Mouse (Mus musculus) midbrain, postnatal 0 days (tissue): ENCODE results near the gene Krtap22-2. TPM values are rescaled to one million over a fixed set of nuclear protein-coding genes. Genes with fewer than 3 reads are reported as not detected.
"Not testable (repeated sequence)": the region's sequence is repeated elsewhere in the genome, so short reads cannot be mapped to it uniquely, and the experiment has no call there.

Experiments used
- ATAC-seq: fragments of 200-750 bp; cut with Nextera tagmentation; 2 replicates; pipeline ENCODE4 v1.8.0; 2017; ENCODE audit warnings: moderate number of reproducible peaks, mild to moderate bottlenecking, moderate TSS enrichment, moderate library complexity; ENCODE audit not compliant: low FRiP score
- DNase-seq: peaks from one replicate; pipeline ENCODE4 v3.0.0-alpha.2; 2015; ENCODE audit warnings: low spot score
- H3K27ac ChIP-seq: fragments of 300-500 bp; sonication (generic); 2 replicates; pipeline ENCODE4 v1.5.1; 2014; ENCODE audit warnings: low read depth, mild to moderate bottlenecking, low read length, mixed read lengths
- H3K27me3 ChIP-seq: fragments of 300-500 bp; sonication (generic); 2 replicates; pipeline ENCODE4 v1.6.1; 2014; ENCODE audit warnings: low read length, control low read depth, mixed read lengths; ENCODE audit not compliant: insufficient read depth
- H3K36me3 ChIP-seq: fragments of 300-500 bp; sonication (generic); 2 replicates; pipeline ENCODE4 v1.6.1; 2014; ENCODE audit warnings: low read length, control low read depth, mixed read lengths; ENCODE audit not compliant: insufficient read depth
- H3K4me1 ChIP-seq: fragments of 300-500 bp; sonication (generic); 2 replicates; pipeline ENCODE4 v1.6.1; 2014; ENCODE audit warnings: mild to moderate bottlenecking, control low read depth, antibody characterized with exemption, low read length, mixed read lengths; ENCODE audit not compliant: insufficient read depth
- H3K4me2 ChIP-seq: fragments of 300-500 bp; sonication (generic); 2 replicates; pipeline ENCODE4 v1.6.1; 2014; ENCODE audit warnings: low read depth, mild to moderate bottlenecking, low read length, mixed read lengths; ENCODE audit not compliant: poor library complexity, severe bottlenecking
- H3K4me3 ChIP-seq: fragments of 300-500 bp; sonication (generic); 2 replicates; pipeline ENCODE4 v1.5.1; 2014; ENCODE audit warnings: low read depth, mild to moderate bottlenecking, low read length, moderate library complexity
- H3K9ac ChIP-seq: fragments of 300-500 bp; sonication (generic); replicated peaks from 2 replicates; pipeline ENCODE4 v1.6.1; 2014; ENCODE audit warnings: mild to moderate bottlenecking, low read length, moderate library complexity, mixed read lengths; ENCODE audit not compliant: poor library complexity, severe bottlenecking
- H3K9me3 ChIP-seq: fragments of 300-500 bp; sonication (generic); 2 replicates; pipeline ENCODE4 v1.6.1; 2016; ENCODE audit warnings: low read length, control low read depth
- CTCF ChIP-seq: IDR thresholded peaks from 2 replicates; pipeline ENCODE4 v1.5.1; 2016; ENCODE audit warnings: antibody characterized with exemption, mild to moderate bottlenecking
- WGBS: fragments of 180-500 bp; shearing (Covaris S2); extraction: QIAGEN DNeasy Blood & Tissue Kit; methylation state at CpG from one replicate; pipeline ENCODE4 v1.1.7; 2014; 5-methylcytosine and 5-hydroxymethylcytosine counted together
- polyA plus RNA-seq: library from polyadenylated mRNA; unstranded; fragments of >200 nt; fragmentation: Nextera tagmentation; extraction: Ambion mirVana; gene quantifications from 2 replicates; pipeline ENCODE4 v1.2.1, GENCODE M21; 2015
- total RNA-seq: library from RNA; depleted of rRNA; stranded (reverse); fragments of >200 nt; gene quantifications from 2 replicates; pipeline ENCODE4 v1.2.3, GENCODE M21; 2014; rRNA removed

The Krtap22-2 gene
- not detected in 2 replicates for total RNA-seq
- polyA plus RNA-seq, result not detected in 2 replicates

- no peak within 1 kb of the TSS for H3K27ac ChIP-seq
- DNase-seq (no peak), ATAC-seq (no peak)
- no peaks in the 10 kb centered on the region for H3K4me1 ChIP-seq
- no peak for TF ChIP-seq CTCF
- no peak within 1 kb of the TSS for H3K9ac ChIP-seq
- H3K4me3 ChIP-seq, result no peak within 1 kb of the TSS
- 79% methylated on average over 5 of the region's 5 CpGs for WGBS
- H3K9me3 ChIP-seq, result no peaks in the 10 kb centered on the region
- no peaks in the 10 kb centered on the region for H3K27me3 ChIP-seq
- H3K36me3 ChIP-seq, result no peaks in the 10 kb centered on the region
- no peak within 1 kb of the TSS for H3K4me2 ChIP-seq
These were observed at the start of gene Krtap22-2 for GRCm38 (mm10) chr16:89010659-89011058. Gene Krtap22-2 (minus strand): TSS chr16:89010759.

GRCm38 (mm10) chr16:89047783-89048182, 37.2 kb upstream of the Krtap22-2 start, which contains the start of gene Krtap6-5:
Gene Krtap6-5 (minus strand): TSS chr16:89047883.
- DNase-seq, result no peak
- Histone ChIP-seq H3K4me1 (no peaks in the 10 kb centered on the region), H3K9me3 (no peaks in the 10 kb centered on the region), H3K27me3 (no peaks in the 10 kb centered on the region), H3K4me2 (no peak within 1 kb of the TSS), H3K36me3 (no peaks in the 10 kb centered on the region), H3K9ac (no peak within 1 kb of the TSS), H3K4me3 (no peak within 1 kb of the TSS), H3K27ac (no peak within 1 kb of the TSS)
- ATAC-seq, result no peak
- 90% methylated on average over 3 of the region's 3 CpGs for WGBS
- TF ChIP-seq CTCF, result no peak

- ATAC-seq, result not testable (repeated sequence)
These were observed 30.8 kb upstream of the Krtap22-2 start, which contains the start of gene Gm10228 for GRCm38 (mm10) chr16:89041372-89041771. Gene Gm10228 (minus strand): TSS chr16:89041472.

GRCm38 (mm10) chr16:89031399-89031798, 20.8 kb upstream of the Krtap22-2 start, which contains the start of gene Krtap6-1:
Gene Krtap6-1 (plus strand): TSS chr16:89031699.
- not testable (repeated sequence) for ATAC-seq, H3K36me3 ChIP-seq, H3K27ac ChIP-seq, H3K4me2 ChIP-seq, H3K4me3 ChIP-seq, H3K9me3 ChIP-seq, H3K9ac ChIP-seq, H3K4me1 ChIP-seq, H3K27me3 ChIP-seq, DNase-seq
- WGBS, result 95% methylated on average over 3 of the region's 3 CpGs

More at GRCm38 (mm10) chr16:89041372-89041771, 30.8 kb upstream of the Krtap22-2 start, which contains the start of gene Gm10228:
- not testable (repeated sequence) for H3K27me3 ChIP-seq, H3K36me3 ChIP-seq, H3K9me3 ChIP-seq, H3K9ac ChIP-seq, H3K27ac ChIP-seq, H3K4me1 ChIP-seq, DNase-seq, H3K4me3 ChIP-seq, H3K4me2 ChIP-seq
- WGBS, result 92% methylated on average over 2 of the region's 4 CpGs

- DNase-seq, ATAC-seq, H3K36me3 ChIP-seq, H3K4me3 ChIP-seq, H3K9ac ChIP-seq, H3K27me3 ChIP-seq, H3K4me2 ChIP-seq, H3K4me1 ChIP-seq, H3K9me3 ChIP-seq, H3K27ac ChIP-seq: not testable (repeated sequence)
- WGBS, result 98% methylated on average over 1 of the region's 3 CpGs
These were observed 4.4 kb upstream of the Krtap22-2 start, which contains the start of gene Gm10229 for GRCm38 (mm10) chr16:89014984-89015383. Gene Gm10229 (plus strand): TSS chr16:89015284.

GRCm38 (mm10) chr16:89013973-89014372, 3.4 kb upstream of the Krtap22-2 start:
- H3K4me2 ChIP-seq, result no peak overlapping the region
- ATAC-seq, result no peak
- no peak overlapping the region for H3K9ac ChIP-seq
- H3K36me3 ChIP-seq, result no peaks in the 10 kb centered on the region
- WGBS, result 95% methylated on average over 3 of the region's 3 CpGs
- H3K9me3 ChIP-seq, result no peaks in the 10 kb centered on the region
- no peak overlapping the region for H3K4me3 ChIP-seq
- DNase-seq, result no peak
- H3K27ac ChIP-seq, result no peak overlapping the region
- TF ChIP-seq CTCF, result no peak
- no peaks in the 10 kb centered on the region for H3K4me1 ChIP-seq
- H3K27me3 ChIP-seq, result no peaks in the 10 kb centered on the region
